Mouse (Mus musculus): ENCODE results near the gene Prelp.

DNA sequence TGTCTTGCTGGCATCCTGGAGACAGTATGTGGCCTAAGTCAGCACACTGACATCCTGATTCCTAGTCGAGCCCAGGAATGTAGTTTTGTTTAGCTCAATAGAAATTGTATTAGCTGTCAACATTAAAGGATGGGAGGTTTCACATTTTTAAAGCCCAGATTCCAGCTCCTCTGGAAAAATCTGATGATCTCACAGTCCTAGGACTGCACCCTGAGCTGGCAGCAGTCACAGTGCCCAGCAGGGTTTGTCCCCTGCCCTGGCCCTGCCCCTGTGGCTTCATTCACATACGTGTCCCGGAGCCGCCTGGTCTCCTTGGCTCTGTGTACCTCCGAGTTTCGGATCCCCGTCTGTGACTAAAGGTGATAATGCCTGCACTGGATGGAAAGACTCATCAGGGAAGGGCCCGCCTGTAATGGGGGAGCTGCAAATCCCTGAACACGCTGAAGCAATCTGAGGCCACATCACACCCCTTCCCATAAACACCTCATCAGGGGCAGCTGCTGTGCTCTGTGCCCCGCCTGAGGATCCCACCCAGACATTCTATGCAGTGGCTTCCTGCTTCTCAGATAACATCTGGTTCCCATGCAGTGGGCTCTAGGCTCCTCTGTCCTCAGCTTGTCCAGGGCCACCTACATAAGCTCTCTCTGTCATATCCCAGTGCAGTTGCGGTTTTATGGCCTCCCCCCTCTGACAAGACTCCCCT lies 20.1 kb upstream of the Prelp start:
- TF ChIP-seq CTCF (conservative IDR thresholded peaks at IDR 0.05; ENCODE audit: low read length), result no peak
- no peak for TF ChIP-seq NANOG (IDR thresholded peaks at IDR 0.05; ENCODE audit: borderline replicate concordance, low read length)
